Mouse (Mus musculus) C2C12 (cell line): ENCODE results near the gene Slc31a2. TPM values are rescaled to one million over a fixed set of nuclear protein-coding genes. Genes with fewer than 3 reads are reported as not detected.

Source experiments
- H3K27me3 ChIP-seq: one replicate; pipeline ENCODE4 v1.6.1; 2011; ENCODE audit not compliant: control insufficient read depth, insufficient read depth, insufficient read length
- H3K36me3 ChIP-seq: one replicate; pipeline ENCODE4 v1.6.1; 2011; ENCODE audit not compliant: control insufficient read depth, insufficient read depth
- H3K4me3 ChIP-seq: one replicate; pipeline ENCODE4 v1.5.1; 2011; ENCODE audit warnings: mild to moderate bottlenecking, control low read depth; ENCODE audit not compliant: poor library complexity, insufficient read depth, severe bottlenecking
- H3K79me2 ChIP-seq: one replicate; pipeline ENCODE4 v1.6.1; 2011; ENCODE audit not compliant: control insufficient read depth, insufficient read depth
- H3K79me3 ChIP-seq: one replicate; pipeline ENCODE4 v1.6.1; 2011; ENCODE audit warnings: low read depth, control low read depth
- H3ac ChIP-seq: one replicate; pipeline ENCODE3; 2011; ENCODE audit warnings: low read depth; ENCODE audit not compliant: control insufficient read depth, insufficient read length
- CEBPB ChIP-seq: IDR thresholded peaks from one replicate; pipeline ENCODE4 v1.6.1; 2011; ENCODE audit warnings: low read depth, mild to moderate bottlenecking, control low read depth, moderate library complexity
- CTCF ChIP-seq: IDR thresholded peaks from one replicate; pipeline ENCODE4 v1.5.1; 2011; ENCODE audit not compliant: control insufficient read depth, insufficient read depth, insufficient read length
- FOSL1 ChIP-seq: IDR thresholded peaks from one replicate; pipeline ENCODE4 v1.8.0; 2011; ENCODE audit warnings: mild to moderate bottlenecking, low read length; ENCODE audit not compliant: poor library complexity, insufficient read depth, severe bottlenecking
- MAX ChIP-seq: IDR thresholded peaks from one replicate; pipeline ENCODE4 v1.6.1; 2011; ENCODE audit warnings: mild to moderate bottlenecking, control low read depth
- MYOD1 ChIP-seq: IDR thresholded peaks from one replicate; pipeline ENCODE4 v1.6.1; 2011; ENCODE audit warnings: low read depth; ENCODE audit not compliant: control insufficient read depth, insufficient read length
- MYOG ChIP-seq: IDR thresholded peaks from one replicate; pipeline ENCODE4 v1.6.1; 2011; ENCODE audit not compliant: control insufficient read depth, insufficient read length; ENCODE audit errors: extremely low read depth
- USF1 ChIP-seq: IDR thresholded peaks from one replicate; pipeline ENCODE4 v1.6.1; 2011; ENCODE audit warnings: low read depth, mild to moderate bottlenecking, control low read depth, moderate library complexity
- polyA plus RNA-seq: library from polyadenylated mRNA; unstranded; fragments of >200 nt; fragmentation: generic; extraction: Trizol; gene quantifications from one replicate; pipeline ENCODE4 v1.2.1, GENCODE M21; 2012; ENCODE audit warnings: missing spikeins

The Slc31a2 gene
- polyA plus RNA-seq, 1 experiment: 3.1 TPM

GRCm38 (mm10) chr4:62302795-62303194, 40.4 kb downstream of the Slc31a2 start:
- H3K4me3 ChIP-seq: no peak overlapping the region
- no peak overlapping the region for H3ac ChIP-seq
- H3K79me2 ChIP-seq: no peaks in the 10 kb centered on the region
- H3K79me3 ChIP-seq: no peaks in the 10 kb centered on the region
- TF ChIP-seq USF1: no peak
- TF ChIP-seq MYOG: no peak
- TF ChIP-seq MAX: no peak
- TF ChIP-seq CEBPB: no peak
- peaks cover 44% of the 10 kb centered on the region for H3K36me3 ChIP-seq
- no peaks in the 10 kb centered on the region for H3K27me3 ChIP-seq

- no peak for TF ChIP-seq MYOD1
- TF ChIP-seq MYOG: no peak
- no peak for TF ChIP-seq USF1
- TF ChIP-seq FOSL1: no peak
- no peak for TF ChIP-seq MAX
- no peak for TF ChIP-seq CTCF
- no peak for TF ChIP-seq CEBPB
- H3K27me3 ChIP-seq: no peaks in the 10 kb centered on the region
- H3K79me3 ChIP-seq: no peaks in the 10 kb centered on the region
- H3K36me3 ChIP-seq: peaks cover 42% of the 10 kb centered on the region
- H3K4me3 ChIP-seq: no peak overlapping the region
- H3ac ChIP-seq: no peak overlapping the region
- no peaks in the 10 kb centered on the region for H3K79me2 ChIP-seq
Measured at GRCm38 (mm10) chr4:62303288-62303687, 40.9 kb downstream of the Slc31a2 start.

GRCm38 (mm10) chr4:62306301-62306700, 43.9 kb downstream of the Slc31a2 start:
- Histone ChIP-seq H3K27me3 (no peaks in the 10 kb centered on the region), H3K36me3 (peaks cover 45% of the 10 kb centered on the region), H3K79me2 (no peaks in the 10 kb centered on the region), H3K79me3 (no peaks in the 10 kb centered on the region), H3ac (no peak overlapping the region), H3K4me3 (no peak overlapping the region)
- no peak for TF ChIP-seq MYOG
- TF ChIP-seq CEBPB: no peak
- no peak for TF ChIP-seq CTCF
- TF ChIP-seq MYOD1: no peak
- no peak for TF ChIP-seq FOSL1
- no peak for TF ChIP-seq MAX
- no peak for TF ChIP-seq USF1

- Histone ChIP-seq H3K79me3 (no peaks in the 10 kb centered on the region), H3K36me3 (peaks cover 45% of the 10 kb centered on the region), H3ac (no peak overlapping the region), H3K27me3 (no peaks in the 10 kb centered on the region), H3K79me2 (no peaks in the 10 kb centered on the region), H3K4me3 (no peak overlapping the region)
- TF ChIP-seq CEBPB (no peak), MYOG (no peak), CTCF (no peak), MAX (no peak), MYOD1 (no peak), USF1 (no peak), FOSL1 (no peak)
Measured at GRCm38 (mm10) chr4:62306840-62307239, 44.5 kb downstream of the Slc31a2 start.

- Histone ChIP-seq H3ac (no peak overlapping the region), H3K36me3 (peaks cover 44% of the 10 kb centered on the region), H3K79me2 (no peaks in the 10 kb centered on the region), H3K79me3 (no peaks in the 10 kb centered on the region), H3K4me3 (no peak overlapping the region), H3K27me3 (no peaks in the 10 kb centered on the region)
- no peak for TF ChIP-seq FOSL1
- no peak for TF ChIP-seq MAX
- TF ChIP-seq MYOD1: no peak
- no peak for TF ChIP-seq MYOG
- no peak for TF ChIP-seq CTCF
- no peak for TF ChIP-seq USF1
- TF ChIP-seq CEBPB: no peak
Measured at GRCm38 (mm10) chr4:62308406-62308805, 46.0 kb downstream of the Slc31a2 start.

GRCm38 (mm10) chr4:62312821-62313220, 50.5 kb downstream of the Slc31a2 start:
- Histone ChIP-seq H3K27me3 (no peaks in the 10 kb centered on the region), H3K36me3 (peaks cover 29% of the 10 kb centered on the region), H3K79me3 (no peaks in the 10 kb centered on the region), H3K79me2 (no peaks in the 10 kb centered on the region), H3ac (no peak overlapping the region), H3K4me3 (no peak overlapping the region)
- no peak for TF ChIP-seq CTCF
- TF ChIP-seq FOSL1: no peak
- TF ChIP-seq MAX: no peak
- TF ChIP-seq USF1: no peak
- TF ChIP-seq CEBPB: no peak
- no peak for TF ChIP-seq MYOD1
- no peak for TF ChIP-seq MYOG
